Mouse (Mus musculus) embryonic facial prominence, embryonic 13.5 days (tissue): ENCODE data around the gene 1700014D04Rik. TPM values are rescaled to one million over a fixed set of nuclear protein-coding genes. Genes with fewer than 3 reads are reported as not detected.
"Not testable (repeated sequence)": the region's sequence is repeated elsewhere in the genome, so short reads cannot be mapped to it uniquely, and the experiment has no call there.

Experiments used
- ATAC-seq: fragments of 200-750 bp; cut with Nextera tagmentation; 2 replicates; pipeline ENCODE4 v1.8.0; 2017; ENCODE audit warnings: low read depth; ENCODE audit not compliant: insufficient number of reproducible peaks, insufficient read depth, low FRiP score, low TSS enrichment
- H3K27ac ChIP-seq: fragments of 300-500 bp; sonication (generic); 2 replicates; pipeline ENCODE4 v1.5.1; 2015; ENCODE audit warnings: moderate library complexity, mild to moderate bottlenecking, inconsistent platforms
- H3K27me3 ChIP-seq: fragments of 300-500 bp; sonication (generic); 2 replicates; pipeline ENCODE4 v1.6.1; 2015; ENCODE audit warnings: mild to moderate bottlenecking, inconsistent platforms
- H3K36me3 ChIP-seq: fragments of 300-500 bp; sonication (generic); 2 replicates; pipeline ENCODE4 v1.6.1; 2015; ENCODE audit warnings: mild to moderate bottlenecking, inconsistent platforms
- H3K4me1 ChIP-seq: fragments of 300-500 bp; sonication (generic); 2 replicates; pipeline ENCODE4 v1.6.1; 2015; ENCODE audit warnings: inconsistent platforms
- H3K4me2 ChIP-seq: fragments of 300-500 bp; sonication (generic); 2 replicates; pipeline ENCODE4 v1.6.1; 2015; ENCODE audit warnings: moderate library complexity, mild to moderate bottlenecking, inconsistent platforms
- H3K4me3 ChIP-seq: fragments of 300-500 bp; sonication (generic); 2 replicates; pipeline ENCODE4 v1.5.1; 2015; ENCODE audit warnings: mild to moderate bottlenecking, inconsistent platforms
- H3K9ac ChIP-seq: fragments of 300-500 bp; sonication (generic); 2 replicates; pipeline ENCODE4 v1.6.1; 2015; ENCODE audit warnings: mild to moderate bottlenecking, inconsistent platforms
- H3K9me3 ChIP-seq: fragments of 300-500 bp; sonication (generic); 2 replicates; pipeline ENCODE4 v1.6.1; 2016; ENCODE audit warnings: inconsistent platforms
- WGBS: fragments of 180-500 bp; shearing (Covaris S2); methylation state at CpG from one replicate; pipeline ENCODE4 v1.1.7; 2015; ENCODE audit warnings: mixed read lengths; 5-methylcytosine and 5-hydroxymethylcytosine counted together
- polyA plus RNA-seq: library from polyadenylated mRNA; unstranded; fragments of >200 nt; fragmentation: Nextera tagmentation; extraction: Ambion mirVana; gene quantifications from 2 replicates; pipeline ENCODE4 v1.2.1, GENCODE M21; 2015

The 1700014D04Rik gene
- not detected in 2 replicates for polyA plus RNA-seq

DNA sequence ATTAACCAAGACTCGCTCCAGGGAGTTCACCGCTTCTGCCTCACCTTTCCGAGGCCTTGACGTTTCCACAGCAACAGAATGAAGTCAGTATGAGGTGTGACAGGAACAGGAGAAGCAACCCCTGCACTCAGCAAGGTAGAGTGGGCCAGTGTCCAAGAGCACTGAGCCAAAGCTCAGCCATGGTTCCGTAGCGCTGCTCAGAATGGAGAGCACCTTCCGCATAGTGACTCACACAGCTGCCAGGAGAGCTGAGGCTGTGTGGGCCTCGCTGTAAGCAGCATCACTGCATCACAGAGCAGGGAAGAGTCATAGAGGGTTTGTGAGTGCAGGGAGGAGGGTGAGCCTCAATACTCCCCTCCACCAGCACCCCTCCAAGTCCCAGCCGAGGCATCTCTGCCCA is at the start of gene 1700014D04Rik:
TSS of gene 1700014D04Rik (minus strand) at position 42 of the 400 bp plus-strand sequence.
- H3K36me3 ChIP-seq, result no peaks in the 10 kb centered on the region
- no peak within 1 kb of the TSS for H3K27ac ChIP-seq
- H3K9me3 ChIP-seq, result no peaks in the 10 kb centered on the region
- no peaks in the 10 kb centered on the region for H3K27me3 ChIP-seq
- H3K9ac ChIP-seq, result no peak within 1 kb of the TSS
- no peak for ATAC-seq
- H3K4me2 ChIP-seq, result no peak within 1 kb of the TSS
- peaks cover 14% of the 10 kb centered on the region; the same call in 1 of the 2 replicates for H3K4me1 ChIP-seq
- no peak within 1 kb of the TSS for H3K4me3 ChIP-seq
- 78% methylated on average over 9 of the region's 9 CpGs for WGBS

DNA sequence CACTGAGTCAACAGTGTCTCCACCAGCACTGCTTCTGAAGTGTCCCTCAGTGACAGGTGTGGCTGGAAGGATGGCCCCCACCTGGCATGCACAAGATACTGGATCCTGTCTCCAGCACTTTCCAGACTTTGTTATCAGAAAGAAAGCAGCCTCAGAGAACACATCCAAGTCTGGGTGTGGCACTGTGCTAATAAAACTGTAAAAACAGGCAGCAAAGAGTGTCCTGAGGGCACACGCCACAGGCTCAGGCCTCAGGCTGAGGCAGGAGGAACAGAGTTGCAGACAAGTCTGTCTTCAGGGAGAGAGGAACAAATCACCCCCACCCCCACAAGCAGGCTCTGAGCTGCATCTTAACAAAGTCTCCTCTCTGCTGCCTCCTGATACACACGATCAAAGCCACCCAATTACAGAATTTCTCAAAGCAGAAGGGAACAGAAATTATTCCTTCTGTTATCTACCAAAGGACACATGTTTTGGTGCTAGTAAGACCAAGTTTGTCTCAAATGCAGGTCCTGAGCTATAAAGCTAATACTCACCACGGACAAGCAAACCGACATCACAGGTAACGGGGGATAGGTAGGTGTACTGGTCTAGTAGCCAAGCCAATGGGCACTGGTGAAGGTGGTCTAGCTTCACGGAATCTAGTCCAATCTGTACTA is 49.4 kb upstream of the 1700014D04Rik start:
- Histone ChIP-seq H3K4me1 (no peaks in the 10 kb centered on the region), H3K4me2 (no peak overlapping the region), H3K27me3 (no peaks in the 10 kb centered on the region), H3K9me3 (no peaks in the 10 kb centered on the region), H3K9ac (no peak overlapping the region), H3K27ac (no peak overlapping the region), H3K36me3 (peaks cover 98% of the 10 kb centered on the region), H3K4me3 (no peak overlapping the region)
- WGBS, result 89% methylated on average over 6 of the region's 6 CpGs
- ATAC-seq, result no peak

DNA sequence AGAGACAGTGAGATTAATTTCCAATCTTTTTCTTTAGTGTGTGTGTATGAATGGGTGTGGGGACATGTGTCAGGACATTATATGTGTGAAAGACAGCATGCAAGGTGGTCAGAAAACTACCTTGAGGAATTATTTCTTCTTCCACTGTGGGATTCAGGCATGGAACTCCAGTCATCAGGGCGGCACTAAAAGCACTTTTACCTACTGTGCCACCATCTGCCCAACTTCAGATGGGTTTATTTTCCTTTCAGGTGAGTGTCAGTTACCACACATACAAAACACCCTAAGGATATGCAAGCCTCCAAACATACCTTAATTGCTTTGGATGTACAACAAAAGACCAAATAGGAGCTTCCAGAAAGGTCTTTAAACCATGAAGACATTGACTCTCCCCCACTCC is 48.2 kb upstream of the 1700014D04Rik start:
- no peak overlapping the region for H3K9ac ChIP-seq
- peaks cover 98% of the 10 kb centered on the region for H3K36me3 ChIP-seq
- H3K27me3 ChIP-seq, result no peaks in the 10 kb centered on the region
- WGBS, result 93% methylated on average over 1 of the region's 1 CpGs
- H3K4me1 ChIP-seq, result no peaks in the 10 kb centered on the region
- H3K4me3 ChIP-seq, result no peak overlapping the region
- H3K4me2 ChIP-seq, result no peak overlapping the region
- H3K9me3 ChIP-seq, result no peaks in the 10 kb centered on the region
- ATAC-seq, result no peak
- H3K27ac ChIP-seq, result no peak overlapping the region

DNA sequence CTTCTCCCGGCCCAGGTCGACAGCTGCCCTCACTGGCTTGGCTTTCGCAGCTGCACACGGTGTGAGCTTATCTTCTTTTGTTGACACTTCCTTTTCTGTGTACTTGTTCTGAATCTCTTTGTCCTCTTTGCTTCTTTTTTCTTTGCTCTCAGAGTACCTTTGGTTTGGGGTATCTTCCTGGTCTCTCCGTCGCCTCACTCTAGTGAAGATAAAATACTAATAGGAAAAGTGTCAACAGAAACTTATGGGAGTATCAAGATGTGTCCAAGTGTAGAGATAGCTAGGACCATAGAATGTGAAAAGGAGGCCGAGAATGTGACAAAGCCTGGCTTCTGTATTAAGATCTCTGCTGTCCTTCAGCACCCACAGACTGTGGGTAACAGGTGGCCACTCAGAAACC is 35.6 kb upstream of the 1700014D04Rik start, which contains the start of gene Gm49354:
TSS of gene Gm49354 (minus strand) at position 101 of the 400 bp plus-strand sequence.
- Histone ChIP-seq H3K36me3 (peaks cover 98% of the 10 kb centered on the region), H3K27ac (no peak within 1 kb of the TSS), H3K9ac (no peak within 1 kb of the TSS), H3K4me1 (no peaks in the 10 kb centered on the region), H3K27me3 (no peaks in the 10 kb centered on the region), H3K4me2 (no peak within 1 kb of the TSS), H3K9me3 (no peaks in the 10 kb centered on the region), H3K4me3 (no peak within 1 kb of the TSS)
- no peak for ATAC-seq
- WGBS, result 95% methylated on average over 7 of the region's 7 CpGs

DNA sequence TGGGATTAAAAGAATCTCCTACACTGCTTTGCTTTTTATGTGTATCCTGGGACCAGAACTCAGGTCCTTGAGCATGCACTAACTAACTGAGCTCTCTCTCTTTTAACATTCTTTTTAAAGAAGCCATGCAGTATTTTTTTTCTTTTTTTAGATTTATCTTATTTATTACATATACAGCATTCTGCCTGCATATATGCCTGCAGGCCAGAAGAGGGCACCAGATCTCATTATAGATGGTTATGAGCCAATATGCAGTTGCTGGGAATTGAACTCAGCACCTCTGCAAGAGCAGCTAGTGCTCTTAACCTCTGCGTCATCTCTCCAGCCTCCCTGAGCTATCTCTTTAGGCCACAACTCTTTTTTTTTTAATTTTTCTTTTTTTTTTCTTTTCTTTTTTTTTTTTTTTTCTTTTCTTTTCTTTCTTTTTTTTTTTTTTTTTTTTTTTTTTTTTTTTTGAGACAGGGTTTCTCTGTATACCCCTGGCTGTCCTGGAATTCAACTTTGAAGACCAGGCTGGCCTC is 33.3 kb upstream of the 1700014D04Rik start:
- not testable (repeated sequence) for H3K9me3 ChIP-seq, H3K4me1 ChIP-seq, H3K9ac ChIP-seq, ATAC-seq, H3K4me2 ChIP-seq, H3K4me3 ChIP-seq, H3K27ac ChIP-seq, H3K27me3 ChIP-seq
- 97% methylated on average over 1 of the region's 1 CpGs for WGBS
- peaks cover 94% of the 10 kb centered on the region for H3K36me3 ChIP-seq

DNA sequence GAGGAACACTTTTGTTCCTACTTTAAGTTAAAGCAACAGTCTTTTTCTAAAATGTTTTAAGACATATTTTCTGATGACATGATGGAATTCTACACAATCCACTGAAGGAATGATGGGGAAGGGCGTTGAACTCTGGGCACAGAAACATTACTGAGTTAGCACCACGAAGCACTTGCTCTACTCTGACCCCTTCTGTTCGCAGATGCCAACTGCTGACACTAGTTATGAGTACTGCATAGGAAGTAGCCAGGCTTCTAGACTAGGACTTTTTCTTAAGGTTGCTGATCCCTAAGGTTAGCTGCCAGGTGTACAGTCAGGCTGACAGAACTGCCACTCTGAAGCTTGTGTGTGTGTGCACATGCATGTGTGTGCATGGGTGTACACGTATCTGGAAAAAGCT is 32.7 kb upstream of the 1700014D04Rik start:
- no peak for ATAC-seq
- H3K27ac ChIP-seq, result no peak overlapping the region
- no peaks in the 10 kb centered on the region for H3K27me3 ChIP-seq
- peaks cover 91% of the 10 kb centered on the region for H3K36me3 ChIP-seq
- H3K9me3 ChIP-seq, result no peaks in the 10 kb centered on the region
- no peak overlapping the region for H3K9ac ChIP-seq
- WGBS, result 87% methylated on average over 4 of the region's 4 CpGs
- H3K4me3 ChIP-seq, result no peak overlapping the region
- H3K4me1 ChIP-seq, result no peaks in the 10 kb centered on the region
- no peak overlapping the region for H3K4me2 ChIP-seq

DNA sequence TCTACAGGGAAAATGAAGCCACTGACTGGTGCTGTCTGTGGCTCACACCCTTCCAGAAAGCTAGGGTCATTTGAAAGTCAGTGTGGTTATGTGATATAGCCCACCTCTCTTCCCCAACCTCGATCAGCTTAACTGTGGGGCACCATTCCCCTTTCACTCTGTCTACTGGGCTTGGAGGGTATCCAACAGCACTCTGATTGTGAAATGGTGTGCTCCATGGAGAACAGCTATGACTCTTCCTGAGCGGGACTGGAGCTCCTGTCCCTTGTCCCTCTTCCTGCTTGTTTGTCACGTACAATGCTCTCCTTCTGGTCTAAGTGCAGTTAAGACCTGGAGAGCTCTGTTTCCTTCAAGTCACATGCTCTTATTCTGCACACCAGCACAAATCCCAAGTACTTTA is 28.6 kb upstream of the 1700014D04Rik start:
- 86% methylated on average over 3 of the region's 3 CpGs for WGBS
- H3K4me3 ChIP-seq, result no peak overlapping the region
- H3K27me3 ChIP-seq, result no peaks in the 10 kb centered on the region
- H3K4me2 ChIP-seq, result no peak overlapping the region
- no peak overlapping the region for H3K27ac ChIP-seq
- H3K4me1 ChIP-seq, result peaks cover 13% of the 10 kb centered on the region; the same call in 1 of the 2 replicates
- no peaks in the 10 kb centered on the region for H3K9me3 ChIP-seq
- no peak for ATAC-seq
- no peak overlapping the region for H3K9ac ChIP-seq
- H3K36me3 ChIP-seq, result peaks cover 73% of the 10 kb centered on the region

DNA sequence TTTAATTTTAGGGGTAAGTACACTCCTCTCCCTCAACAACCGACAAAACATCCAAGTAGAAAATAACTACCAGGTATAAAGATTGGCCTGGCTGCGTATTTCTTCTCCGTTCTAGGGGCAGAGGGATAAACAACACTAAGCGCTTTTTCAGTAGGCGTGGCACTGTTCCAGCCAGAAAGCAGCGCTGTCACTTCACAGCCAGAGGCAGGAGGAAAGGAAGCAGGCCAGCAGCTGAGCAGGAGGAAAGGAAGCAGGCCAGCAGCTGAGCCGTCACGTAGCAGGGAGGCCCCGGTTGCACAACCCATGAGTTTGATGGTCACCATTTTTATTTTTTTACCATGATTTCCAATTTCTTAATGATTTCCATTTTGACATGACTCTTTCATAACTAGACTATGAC is 24.7 kb upstream of the 1700014D04Rik start:
- Histone ChIP-seq H3K9me3 (no peaks in the 10 kb centered on the region), H3K4me2 (0 out of 2 replicates have a peak overlapping the region, but pooled peaks have one; percentile 69), H3K27ac (peak overlapping the region; percentile 97), H3K9ac (no peak overlapping the region), H3K4me1 (peaks cover 39% of the 10 kb centered on the region), H3K36me3 (peaks cover 42% of the 10 kb centered on the region), H3K27me3 (no peaks in the 10 kb centered on the region), H3K4me3 (no peak overlapping the region)
- 62% methylated on average over 9 of the region's 9 CpGs for WGBS
- no peak for ATAC-seq

DNA sequence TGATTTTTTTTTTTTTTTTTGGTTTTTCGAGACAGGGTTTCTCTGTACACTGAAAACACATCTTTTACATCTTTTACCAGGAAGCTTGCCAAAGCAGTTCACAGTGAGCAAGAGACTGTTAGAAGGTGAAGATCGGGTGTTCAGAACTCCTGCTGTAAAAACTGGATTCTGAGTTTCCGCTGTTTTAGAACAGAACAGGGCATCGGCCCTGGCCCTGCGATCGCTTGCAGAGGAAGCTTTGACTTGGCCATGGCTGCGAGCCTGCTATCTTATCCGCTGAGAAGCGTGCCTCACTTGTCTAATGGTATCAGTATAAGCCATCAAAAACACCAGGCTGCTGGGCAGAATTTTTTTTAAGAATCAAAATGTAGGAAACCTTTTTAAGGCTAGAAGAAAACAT is 24.3 kb upstream of the 1700014D04Rik start:
- 69% methylated on average over 9 of the region's 9 CpGs for WGBS
- H3K4me1 ChIP-seq, result peaks cover 42% of the 10 kb centered on the region
- H3K27ac ChIP-seq, result peak overlapping the region; percentile 97
- H3K9me3 ChIP-seq, result no peaks in the 10 kb centered on the region
- peak overlapping the region; percentile 72 for H3K4me3 ChIP-seq
- no peaks in the 10 kb centered on the region for H3K27me3 ChIP-seq
- peaks cover 38% of the 10 kb centered on the region for H3K36me3 ChIP-seq
- H3K9ac ChIP-seq, result peak overlapping the region; percentile 87; the same call in 1 of the 2 replicates
- no peak for ATAC-seq
- peak overlapping the region; percentile 69 for H3K4me2 ChIP-seq

DNA sequence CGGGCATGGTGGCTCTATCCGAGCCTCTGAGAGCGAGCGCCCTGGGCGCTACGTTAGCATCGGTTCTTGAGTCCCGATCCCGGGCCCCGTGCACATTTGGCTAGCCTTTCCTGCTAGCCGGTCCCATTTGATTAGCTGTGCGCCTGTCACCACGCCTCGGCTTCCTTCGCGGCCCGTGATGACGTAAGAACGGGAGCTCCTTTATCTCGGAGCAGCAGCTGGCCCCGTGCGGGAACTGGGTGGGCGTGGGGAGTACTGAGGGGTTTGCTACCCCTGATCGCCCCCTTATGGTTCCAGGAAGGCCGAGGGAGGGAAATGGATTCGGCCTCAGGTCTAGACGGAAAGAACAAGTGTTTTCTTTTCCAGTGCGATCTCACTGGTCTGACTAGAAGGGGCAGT is 23.6 kb upstream of the 1700014D04Rik start:
- 0% methylated on average over 28 of the region's 28 CpGs for WGBS
- H3K9me3 ChIP-seq, result no peaks in the 10 kb centered on the region
- H3K4me3 ChIP-seq, result peak overlapping the region; percentile 72
- ATAC-seq, result peak; percentile 83
- peak overlapping the region; percentile 87 for H3K9ac ChIP-seq
- H3K27ac ChIP-seq, result peak overlapping the region; percentile 97
- peaks cover 42% of the 10 kb centered on the region for H3K4me1 ChIP-seq
- no peaks in the 10 kb centered on the region for H3K27me3 ChIP-seq
- peak overlapping the region; percentile 69 for H3K4me2 ChIP-seq
- peaks cover 35% of the 10 kb centered on the region for H3K36me3 ChIP-seq

DNA sequence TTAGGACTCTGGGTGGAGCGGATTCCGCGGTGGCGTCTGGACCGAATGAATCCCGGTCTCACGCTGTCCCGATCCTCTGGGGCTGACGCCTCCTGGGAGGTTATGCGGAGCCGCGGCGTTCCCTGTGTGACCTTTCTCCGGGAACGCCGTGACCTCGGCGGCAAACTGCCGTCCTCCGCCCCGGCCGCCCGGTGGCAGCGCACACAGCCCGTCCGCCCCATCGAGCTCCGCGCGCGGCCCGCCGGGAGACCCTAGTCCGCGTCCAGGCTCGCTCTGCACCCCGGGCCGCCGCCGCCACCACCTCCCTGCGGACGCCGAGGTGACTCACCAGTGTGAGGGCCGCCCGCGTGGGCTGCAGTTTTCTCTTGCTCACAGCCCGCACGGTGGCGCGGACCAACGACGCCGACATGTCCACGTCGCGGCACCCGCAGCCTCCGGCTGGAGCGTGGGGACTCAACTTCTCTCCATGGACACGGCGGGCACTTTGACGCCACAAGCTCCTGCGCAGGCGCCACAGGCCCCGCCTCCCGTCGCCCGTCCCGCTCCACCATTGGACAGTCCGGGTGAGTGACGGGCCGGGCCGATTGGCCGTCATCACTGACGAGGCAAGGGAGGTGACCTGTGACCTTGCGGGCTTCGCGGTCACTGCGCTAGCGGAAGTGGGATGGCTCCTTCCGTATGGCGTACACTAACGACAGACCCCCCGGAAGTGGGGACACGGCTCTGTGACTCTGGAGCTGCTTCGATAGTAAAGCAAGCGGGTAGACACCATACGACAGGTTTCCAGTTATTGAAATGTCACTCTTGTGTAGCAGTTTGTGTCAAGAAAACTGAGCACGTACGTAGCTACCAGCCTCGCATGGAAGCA is 23.0 kb upstream of the 1700014D04Rik start, which contains the start of gene Isca1:
TSS of gene Isca1 (minus strand) at position 515 of the 868 bp plus-strand sequence.
- H3K4me3 ChIP-seq, result peak within 1 kb of the TSS; percentile 72
- ATAC-seq, result peak; percentile 99
- peak within 1 kb of the TSS; percentile 97 for H3K27ac ChIP-seq
- H3K27me3 ChIP-seq, result no peaks in the 10 kb centered on the region
- H3K4me1 ChIP-seq, result peaks cover 42% of the 10 kb centered on the region
- peaks cover 29% of the 10 kb centered on the region for H3K36me3 ChIP-seq
- under 1% methylated on average over 91 of the region's 91 CpGs for WGBS
- peak within 1 kb of the TSS; percentile 69 for H3K4me2 ChIP-seq
- peak within 1 kb of the TSS; percentile 87 for H3K9ac ChIP-seq
- no peaks in the 10 kb centered on the region for H3K9me3 ChIP-seq
